Mouse (Mus musculus) hindbrain, embryonic 15.5 days (tissue): ENCODE measurements around the gene Prame. TPM values are rescaled to one million over a fixed set of nuclear protein-coding genes. Genes with fewer than 3 reads are reported as not detected.

Experiments used
- polyA plus RNA-seq: library from polyadenylated mRNA; unstranded; fragments of >200 nt; fragmentation: Nextera tagmentation; extraction: Ambion mirVana; gene quantifications from 2 replicates; pipeline ENCODE4 v1.2.1, GENCODE M21; 2015

The Prame gene
- polyA plus RNA-seq, 1 experiment from 2014 or later, result not detected

Other genes with a start within 250 kb of the Prame start
- gene Gm7903, start 193.9 kb downstream of the Prame start, polyA plus RNA-seq, result not detected in 2 replicates
- gene AV320801, start 133.1 kb downstream of the Prame start, polyA plus RNA-seq, result not detected in 2 replicates
- not detected in 2 replicates for gene Nxf7, start 28.9 kb downstream of the Prame start, polyA plus RNA-seq
- gene Tcp11x2, start 66.1 kb upstream of the Prame start, polyA plus RNA-seq, result not detected in 2 replicates
- gene Tmsb15a, start 97.6 kb upstream of the Prame start, polyA plus RNA-seq, result not detected in 2 replicates
- gene Armcx5, start 115.0 kb upstream of the Prame start, polyA plus RNA-seq, result 11.2 and 12.4 TPM in 2 replicates
- gene Gprasp1, start 115.0 kb upstream of the Prame start, polyA plus RNA-seq, result 224 and 227 TPM in 2 replicates
- 114 and 115 TPM in 2 replicates for gene Bhlhb9, start 169.9 kb upstream of the Prame start, polyA plus RNA-seq
- 193 and 215 TPM in 2 replicates for gene Gprasp2, start 211.3 kb upstream of the Prame start, polyA plus RNA-seq